Mouse (Mus musculus) intestine, embryonic 14.5 days (tissue): Measurements from ENCODE around the gene Atp6v0a1. TPM values are rescaled to one million over a fixed set of nuclear protein-coding genes. Genes with fewer than 3 reads are reported as not detected.

ENCODE experiments used
- ATAC-seq: fragments of 200-750 bp; cut with Nextera tagmentation; replicated peaks from 2 replicates; pipeline ENCODE4 v1.8.0; 2017; ENCODE audit warnings: low read depth, moderate number of reproducible peaks, moderate TSS enrichment, moderate library complexity; ENCODE audit not compliant: low FRiP score, low TSS enrichment
- DNase-seq: peaks from one replicate; pipeline ENCODE4 v3.0.0-alpha.2; 2018; ENCODE audit warnings: low spot score
- H3K27ac ChIP-seq: fragments of 300-500 bp; sonication (generic); 2 replicates; pipeline ENCODE4 v1.5.1; 2014; ENCODE audit warnings: low read depth, mild to moderate bottlenecking, control low read depth
- H3K27me3 ChIP-seq: fragments of 300-500 bp; sonication (generic); replicated peaks from 2 replicates; pipeline ENCODE4 v1.6.1; 2014; ENCODE audit warnings: low read length, control low read depth; ENCODE audit not compliant: control insufficient read depth, insufficient read depth
- H3K36me3 ChIP-seq: fragments of 300-500 bp; sonication (generic); 2 replicates; pipeline ENCODE4 v1.6.1; 2014; ENCODE audit warnings: low read length, control low read depth; ENCODE audit not compliant: control insufficient read depth, insufficient read depth
- H3K4me1 ChIP-seq: fragments of 300-500 bp; sonication (generic); replicated peaks from 2 replicates; pipeline ENCODE4 v1.6.1; 2014; ENCODE audit warnings: low read length, control low read depth, mixed read lengths; ENCODE audit not compliant: control insufficient read depth, insufficient read depth
- H3K4me2 ChIP-seq: fragments of 300-500 bp; sonication (generic); 2 replicates; pipeline ENCODE4 v1.6.1; 2014; ENCODE audit warnings: low read length
- H3K4me3 ChIP-seq: fragments of 300-500 bp; sonication (generic); 2 replicates; pipeline ENCODE4 v1.5.1; 2014; ENCODE audit warnings: low read depth, low read length, control low read depth, mixed read lengths
- H3K9ac ChIP-seq: fragments of 300-500 bp; sonication (generic); 2 replicates; pipeline ENCODE4 v1.6.1; 2014; ENCODE audit warnings: mild to moderate bottlenecking, low read length
- H3K9me3 ChIP-seq: fragments of 300-500 bp; sonication (generic); 2 replicates; pipeline ENCODE4 v1.6.1; 2016; ENCODE audit warnings: low read length, control low read depth; ENCODE audit not compliant: control insufficient read depth
- WGBS: fragments of 180-500 bp; shearing (Covaris S2); extraction: QIAGEN DNeasy Blood & Tissue Kit; methylation state at CpG from one replicate; pipeline ENCODE4 v1.1.7; 2014; 5-methylcytosine and 5-hydroxymethylcytosine counted together
- polyA plus RNA-seq: library from polyadenylated mRNA; unstranded; fragments of >200 nt; fragmentation: Nextera tagmentation; extraction: Ambion mirVana; gene quantifications from 2 replicates; pipeline ENCODE4 v1.2.1, GENCODE M21; 2014

Atp6v0a1 gene
- polyA plus RNA-seq, 1 experiment from 2014 or later, result 30.6 TPM

- Histone ChIP-seq H3K4me2 (no peak overlapping the region), H3K36me3 (peaks cover 14% of the 10 kb centered on the region; the same call in 1 of the 2 replicates), H3K4me3 (no peak overlapping the region), H3K9me3 (no peaks in the 10 kb centered on the region), H3K27ac (no peak overlapping the region), H3K4me1 (peaks cover 35% of the 10 kb centered on the region), H3K27me3 (peaks cover 22% of the 10 kb centered on the region), H3K9ac (no peak overlapping the region)
- no peak for ATAC-seq
- 82% methylated on average over 14 of the region's 14 CpGs for WGBS
- no peak for DNase-seq
Observed at GRCm38 (mm10) chr11:101084246-101084645, 75.0 kb downstream of the Atp6v0a1 start.

- DNase-seq (no peak), ATAC-seq (no peak)
- H3K4me2 ChIP-seq, result no peak overlapping the region
- peaks cover 20% of the 10 kb centered on the region for H3K36me3 ChIP-seq
- H3K4me1 ChIP-seq, result peaks cover 31% of the 10 kb centered on the region
- 91% methylated on average over 12 of the region's 12 CpGs for WGBS
- no peak overlapping the region for H3K27ac ChIP-seq
- no peak overlapping the region for H3K4me3 ChIP-seq
- no peaks in the 10 kb centered on the region for H3K9me3 ChIP-seq
- H3K27me3 ChIP-seq, result peaks cover 17% of the 10 kb centered on the region
- H3K9ac ChIP-seq, result no peak overlapping the region
Observed at GRCm38 (mm10) chr11:101084811-101085210, 75.6 kb downstream of the Atp6v0a1 start.

GRCm38 (mm10) chr11:101085617-101086322, 76.5 kb downstream of the Atp6v0a1 start:
- H3K4me1 ChIP-seq, result peaks cover 29% of the 10 kb centered on the region
- peaks cover 7% of the 10 kb centered on the region for H3K27me3 ChIP-seq
- H3K9me3 ChIP-seq, result no peaks in the 10 kb centered on the region
- ATAC-seq, result no peak
- 92% methylated on average over 18 of the region's 18 CpGs for WGBS
- H3K27ac ChIP-seq, result no peak overlapping the region
- no peak overlapping the region for H3K9ac ChIP-seq
- no peak overlapping the region for H3K4me3 ChIP-seq
- DNase-seq, result no peak
- peaks cover 29% of the 10 kb centered on the region for H3K36me3 ChIP-seq
- 0 out of 2 replicates have a peak overlapping the region, but pooled peaks have one; percentile 95 for H3K4me2 ChIP-seq

GRCm38 (mm10) chr11:101086323-101086674, 77.0 kb downstream of the Atp6v0a1 start:
- no peak for DNase-seq
- Histone ChIP-seq H3K4me3 (peak overlapping the region; percentile 84; the same call in 1 of the 2 replicates), H3K4me2 (peak overlapping the region; percentile 95), H3K4me1 (peaks cover 29% of the 10 kb centered on the region), H3K36me3 (peaks cover 34% of the 10 kb centered on the region), H3K27me3 (peaks cover 2% of the 10 kb centered on the region; the same call in 1 of the 2 replicates), H3K9ac (peak overlapping the region; percentile 74), H3K27ac (peak overlapping the region; percentile 70), H3K9me3 (no peaks in the 10 kb centered on the region)
- no peak for ATAC-seq
- WGBS, result 85% methylated on average over 6 of the region's 6 CpGs

GRCm38 (mm10) chr11:101086756-101087681, 77.8 kb downstream of the Atp6v0a1 start, which contains the start of gene Mlx:
Gene Mlx, plus strand, starts transcription at chr11:101087277.
- peak; percentile 91 for DNase-seq
- peak; percentile 82 for ATAC-seq
- Histone ChIP-seq H3K27me3 (no peaks in the 10 kb centered on the region), H3K9me3 (no peaks in the 10 kb centered on the region), H3K4me2 (peak within 1 kb of the TSS; percentile 95), H3K4me1 (peaks cover 29% of the 10 kb centered on the region), H3K36me3 (peaks cover 42% of the 10 kb centered on the region), H3K27ac (peak within 1 kb of the TSS; percentile 70), H3K9ac (peak within 1 kb of the TSS; percentile 74), H3K4me3 (peak within 1 kb of the TSS; percentile 84)
- 1% methylated on average over 48 of the region's 52 CpGs for whole genome bisulfite sequencing

- whole genome bisulfite sequencing, result 7% methylated on average over 8 of the region's 8 CpGs
- peaks cover 29% of the 10 kb centered on the region for H3K4me1 ChIP-seq
- peak overlapping the region; percentile 95 for H3K4me2 ChIP-seq
- ATAC-seq (no peak), DNase-seq (peak; percentile 68)
- peak overlapping the region; percentile 70 for H3K27ac ChIP-seq
- H3K36me3 ChIP-seq, result peaks cover 48% of the 10 kb centered on the region
- no peaks in the 10 kb centered on the region for H3K9me3 ChIP-seq
- peak overlapping the region; percentile 74 for H3K9ac ChIP-seq
- H3K27me3 ChIP-seq, result no peaks in the 10 kb centered on the region
- H3K4me3 ChIP-seq, result peak overlapping the region; percentile 84
Observed at GRCm38 (mm10) chr11:101087682-101088055, 78.4 kb downstream of the Atp6v0a1 start.

- no peak for DNase-seq
Observed at GRCm38 (mm10) chr11:101089931-101090330, 80.7 kb downstream of the Atp6v0a1 start.

GRCm38 (mm10) chr11:101094930-101095313, 85.7 kb downstream of the Atp6v0a1 start:
- no peak overlapping the region for H3K27ac ChIP-seq
- no peak for DNase-seq
- peaks cover 7% of the 10 kb centered on the region for H3K4me1 ChIP-seq
- H3K4me3 ChIP-seq, result peak overlapping the region; percentile 98
- WGBS, result under 1% methylated on average over 18 of the region's 18 CpGs
- H3K9ac ChIP-seq, result peak overlapping the region; percentile 72
- H3K9me3 ChIP-seq, result no peaks in the 10 kb centered on the region
- H3K4me2 ChIP-seq, result peak overlapping the region; percentile 95
- no peaks in the 10 kb centered on the region for H3K27me3 ChIP-seq
- peaks cover 73% of the 10 kb centered on the region for H3K36me3 ChIP-seq
- ATAC-seq, result peak; percentile 21; the same call in 1 of the 2 replicates

More at GRCm38 (mm10) chr11:101089931-101090330, 80.7 kb downstream of the Atp6v0a1 start:
- no peaks in the 10 kb centered on the region for H3K27me3 ChIP-seq
- 88% methylated on average over 1 of the region's 1 CpGs for WGBS
- H3K9ac ChIP-seq, result no peak overlapping the region
- H3K4me3 ChIP-seq, result no peak overlapping the region
- peaks cover 27% of the 10 kb centered on the region for H3K4me1 ChIP-seq
- H3K36me3 ChIP-seq, result peaks cover 59% of the 10 kb centered on the region
- no peak overlapping the region for H3K4me2 ChIP-seq
- no peaks in the 10 kb centered on the region for H3K9me3 ChIP-seq
- ATAC-seq, result no peak
- H3K27ac ChIP-seq, result no peak overlapping the region
